Mouse (Mus musculus): Measurements from ENCODE around the gene Pnisr.

DNA sequence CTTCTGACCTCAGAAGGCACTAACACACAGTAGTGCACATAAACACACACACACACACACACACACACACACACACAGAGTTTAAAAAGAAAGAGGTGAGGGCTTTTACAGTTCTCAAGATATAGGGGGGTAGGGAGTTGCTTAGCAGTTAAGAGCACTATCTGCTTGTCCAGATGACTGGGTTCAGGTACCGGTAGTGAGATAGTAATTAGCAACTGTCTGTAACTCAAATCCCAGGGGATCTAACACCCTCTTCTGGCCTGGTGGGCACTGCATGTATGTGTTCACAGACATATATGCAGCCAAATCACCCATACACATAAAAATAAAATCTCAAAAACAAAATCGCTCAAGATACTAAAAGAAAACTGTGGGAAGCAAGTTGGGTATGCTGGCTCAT, 45.8 kb upstream of the Pnisr start:
- TF ChIP-seq CTCF (IDR thresholded peaks at IDR 0.05; ENCODE audit: extremely low read depth, insufficient read depth, insufficient read length, insufficient replicate concordance) (no peak), POLR2A (IDR thresholded peaks at IDR 0.05; ENCODE audit: low read depth, low read length) (no peak)

Data from spleen, adult 2 months (tissue).